ENCODE assay signal across 24 mouse cellular contexts in the genomic region with DNA sequence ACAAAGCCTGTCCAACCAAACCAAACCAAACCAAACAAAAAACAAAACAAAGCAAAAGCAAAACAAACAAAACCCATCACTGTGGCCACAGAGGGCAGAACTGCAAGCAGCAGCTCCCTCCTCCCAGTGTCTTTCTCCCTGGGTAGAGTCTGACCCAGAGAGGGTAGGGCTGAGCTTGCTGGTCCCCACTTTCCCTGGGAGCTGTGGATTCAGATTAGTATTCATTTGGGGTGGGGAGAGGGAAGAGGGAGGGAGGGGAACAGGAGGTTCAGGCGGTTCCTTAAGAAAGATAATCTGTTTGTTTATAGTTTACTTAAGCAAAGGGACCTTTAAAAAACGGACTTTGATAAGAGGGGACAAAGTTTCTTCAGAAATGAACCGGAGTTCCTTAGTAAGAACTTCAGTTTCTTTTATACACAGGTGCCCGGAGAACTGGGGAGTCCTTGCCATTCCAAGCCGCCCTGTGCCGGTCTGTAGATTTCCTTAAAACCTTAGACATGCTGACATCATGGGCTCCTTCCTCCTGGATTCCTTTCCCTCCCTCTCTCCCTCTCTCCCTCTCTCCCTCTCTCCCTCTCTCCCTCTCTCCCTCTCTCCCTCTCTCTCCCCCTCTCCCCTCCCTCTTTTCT. TPM values are rescaled to one million over a fixed set of nuclear protein-coding genes. Genes with fewer than 3 reads are reported as not detected.
A peak's percentile ranks its signal among the peaks of the same experiment; 100 is the strongest.
DNase-seq lines count a peak whose midpoint lies in the region; ATAC-seq and TF ChIP-seq lines count a peak whose summit lies in the region.
"Had no signal": no experiment of that assay in that cellular context is flagged by ENCODE, and none has a peak within 500 bp of the region (broad histone marks: within the 10 kb centered on the region; RNA-seq: fewer than 3 reads in every experiment).

A gene (plus strand): TSS at position 293 of the 629 bp plus-strand sequence.

- no peaks in the 10 kb centered on the region for H3K9me3 ChIP-seq in lung, embryonic 14.5 days (ENCODE audit: low read depth, low read length)
- no peaks in the 10 kb centered on the region for H3K9me3 ChIP-seq in embryonic facial prominence, embryonic 14.5 days (ENCODE audit: control insufficient read depth, low read length)
- no peaks in the 10 kb centered on the region for H3K9me3 ChIP-seq in limb, embryonic 15.5 days
- no peaks in the 10 kb centered on the region for H3K9me3 ChIP-seq in hindbrain, embryonic 10.5 days
- H3K9me3 ChIP-seq: forebrain, embryonic 12.5 days; G1E; liver, embryonic 12.5 days; midbrain, embryonic 12.5 days; neural tube, embryonic 12.5 days had no signal

- H3K4me2 ChIP-seq in lung, embryonic 14.5 days, result 0 out of 2 replicates have a peak within 1 kb of the TSS, but pooled peaks have one; percentile 2
- H3K4me2 ChIP-seq in embryonic facial prominence, embryonic 14.5 days (ENCODE audit: low read depth, low read length), result 0 out of 2 replicates have a peak within 1 kb of the TSS, but pooled peaks have one; percentile 21
- peak within 1 kb of the TSS; percentile 24; the same call in 1 of the 2 replicates for H3K4me2 ChIP-seq in limb, embryonic 15.5 days
- H3K4me2 ChIP-seq: forebrain, embryonic 12.5 days; liver, embryonic 12.5 days; midbrain, embryonic 12.5 days; neural tube, embryonic 12.5 days had no signal

- H3K4me3 ChIP-seq in lung, embryonic 14.5 days (ENCODE audit: low read depth, low read length), result no peak within 1 kb of the TSS
- no peak within 1 kb of the TSS for H3K4me3 ChIP-seq in embryonic facial prominence, embryonic 14.5 days (ENCODE audit: low read depth, low read length)
- H3K4me3 ChIP-seq in limb, embryonic 15.5 days, result peak within 1 kb of the TSS; percentile 21; the same call in 1 of the 2 replicates
- H3K4me3 ChIP-seq in hindbrain, embryonic 10.5 days, result no peak within 1 kb of the TSS
- H3K4me3 ChIP-seq: forebrain, embryonic 12.5 days; liver, embryonic 12.5 days; midbrain, embryonic 12.5 days; neural tube, embryonic 12.5 days had no signal

- no peak for TF ChIP-seq CTCF in lung, embryonic 14.5 days (IDR thresholded peaks at IDR 0.05; ENCODE audit: low read depth)

- H3K36me3 ChIP-seq in lung, embryonic 14.5 days (ENCODE audit: insufficient read depth), result no peaks in the 10 kb centered on the region
- no peaks in the 10 kb centered on the region for H3K36me3 ChIP-seq in embryonic facial prominence, embryonic 14.5 days (ENCODE audit: control insufficient read depth, insufficient read depth, low read length)
- no peaks in the 10 kb centered on the region for H3K36me3 ChIP-seq in limb, embryonic 15.5 days
- H3K36me3 ChIP-seq in hindbrain, embryonic 10.5 days, result no peaks in the 10 kb centered on the region
- H3K36me3 ChIP-seq: forebrain, embryonic 12.5 days; G1E; liver, embryonic 12.5 days; midbrain, embryonic 12.5 days; neural tube, embryonic 12.5 days had no signal

- H3K27ac ChIP-seq in lung, embryonic 14.5 days (ENCODE audit: low read depth), result no peak within 1 kb of the TSS; the same call in 1 of the 2 replicates
- peak within 1 kb of the TSS; percentile 9; the same call in 1 of the 2 replicates for H3K27ac ChIP-seq in embryonic facial prominence, embryonic 14.5 days (replicated peaks; ENCODE audit: low read depth, low read length)
- H3K27ac ChIP-seq in limb, embryonic 15.5 days, result peak within 1 kb of the TSS; percentile 62
- no peak within 1 kb of the TSS for H3K27ac ChIP-seq in hindbrain, embryonic 10.5 days
- H3K27ac ChIP-seq: forebrain, embryonic 12.5 days; liver, embryonic 12.5 days; macrophage; midbrain, embryonic 12.5 days; neural tube, embryonic 12.5 days had no signal

- no peak for ATAC-seq in lung, embryonic 14.5 days (ENCODE audit: insufficient read depth)
- ATAC-seq in embryonic facial prominence, embryonic 14.5 days (ENCODE audit: low read depth), result no peak
- no peak for ATAC-seq in limb, embryonic 15.5 days (ENCODE audit: insufficient number of reproducible peaks, low FRiP score, low TSS enrichment, low read depth)
- ATAC-seq: activated CD4-positive, CD25-positive, alpha-beta regulatory T cell, adult 4 months; hindbrain, embryonic 16.5 days; intestine, embryonic 16.5 days; liver, embryonic 12.5 days had no signal

- no peak within 1 kb of the TSS for H3K9ac ChIP-seq in lung, embryonic 14.5 days
- H3K9ac ChIP-seq in embryonic facial prominence, embryonic 14.5 days (ENCODE audit: low read depth, low read length), result no peak within 1 kb of the TSS
- 0 out of 2 replicates have a peak within 1 kb of the TSS, but pooled peaks have one; percentile 17 for H3K9ac ChIP-seq in limb, embryonic 15.5 days
- H3K9ac ChIP-seq: forebrain, embryonic 12.5 days; liver, embryonic 12.5 days; midbrain, embryonic 12.5 days; neural tube, embryonic 12.5 days had no signal

- DNase-seq in kidney, adult 18-20 months, result peak; percentile 43
- DNase-seq in kidney, postnatal 14 days, result no peak
- DNase-seq in lung, embryonic 14.5 days, result no peak
- DNase-seq in lung, postnatal 36 days, result no peak
- no peak for DNase-seq in embryonic facial prominence, embryonic 14.5 days (ENCODE audit: low spot score)
- no peak for DNase-seq in hindbrain, embryonic 10.5 days (ENCODE audit: low spot score)
- no peak for DNase-seq in left cerebral cortex, postnatal 4 days
- DNase-seq: adrenal gland, postnatal 14 days; cerebellum, adult 11 months; cerebellum, postnatal 10 days; heart, adult 18-20 months; heart, postnatal 4 days; layer of hippocampus, postnatal 36 days; right cerebral cortex, adult 18-20 months had no signal

- 14% methylated on average over 6 of the region's 6 CpGs for WGBS in lung, embryonic 14.5 days
- WGBS in embryonic facial prominence, embryonic 14.5 days, result 25% methylated on average over 6 of the region's 6 CpGs
- WGBS in limb, embryonic 15.5 days, result 20% methylated on average over 6 of the region's 6 CpGs
- 28% methylated on average over 6 of the region's 6 CpGs for WGBS in hindbrain, embryonic 10.5 days

- no peaks in the 10 kb centered on the region for H3K4me1 ChIP-seq in lung, embryonic 14.5 days (ENCODE audit: insufficient read depth)
- peaks cover 14% of the 10 kb centered on the region for H3K4me1 ChIP-seq in embryonic facial prominence, embryonic 14.5 days (ENCODE audit: control insufficient read depth, insufficient read depth, low read length)
- H3K4me1 ChIP-seq in limb, embryonic 15.5 days, result peaks cover 35% of the 10 kb centered on the region
- peaks cover 13% of the 10 kb centered on the region; the same call in 1 of the 2 replicates for H3K4me1 ChIP-seq in hindbrain, embryonic 10.5 days (replicated peaks)
- H3K4me1 ChIP-seq: forebrain, embryonic 12.5 days; liver, embryonic 12.5 days; midbrain, embryonic 12.5 days; neural tube, embryonic 12.5 days had no signal

- intact Hi-C loops in left cerebral cortex, postnatal 4 days (cut with DNase I), result no loop called here

- no peaks in the 10 kb centered on the region for H3K27me3 ChIP-seq in lung, embryonic 14.5 days (ENCODE audit: insufficient read depth, low read length)
- H3K27me3 ChIP-seq in embryonic facial prominence, embryonic 14.5 days (replicated peaks; ENCODE audit: control insufficient read depth, insufficient read depth, low read length), result no peaks in the 10 kb centered on the region
- H3K27me3 ChIP-seq in limb, embryonic 15.5 days, result no peaks in the 10 kb centered on the region
- no peaks in the 10 kb centered on the region for H3K27me3 ChIP-seq in hindbrain, embryonic 10.5 days (ENCODE audit: insufficient read depth, poor library complexity, severe bottlenecking)
- H3K27me3 ChIP-seq: forebrain, embryonic 12.5 days; midbrain, embryonic 12.5 days; neural tube, embryonic 12.5 days had no signal

RNA-seq across cellular contexts. Expression of the gene that starts here (rescaled TPM):
- polyA plus RNA-seq in lung, embryonic 14.5 days (2014; fragmentation: Nextera tagmentation; extraction: Ambion mirVana), result 1.5 and 1.6 TPM in 2 replicates
- polyA plus RNA-seq in embryonic facial prominence, embryonic 14.5 days (2014; fragmentation: Nextera tagmentation; extraction: Ambion mirVana), result 2.4 and 2.7 TPM in 2 replicates
- polyA plus RNA-seq in limb, embryonic 15.5 days (2015; fragmentation: Nextera tagmentation; extraction: Ambion mirVana), result 5.3 and 5.4 TPM in 2 replicates
- 0.20 and 0.40 TPM in 2 replicates for polyA plus RNA-seq in hindbrain, embryonic 10.5 days (2016; fragmentation: Nextera tagmentation; extraction: Ambion mirVana)
- total RNA-seq in left cerebral cortex, postnatal 4 days (2021), result under 1 TPM; 0.14 TPM
- total RNA-seq: layer of hippocampus, postnatal 36 days had no signal
- polyA plus RNA-seq: G1E, macrophage had no signal

Comparison
In these comparisons a context has a peak if more than half of its experiments do, and no peak if none do; other contexts are left out.
1. H3K27ac ChIP-seq: peak in embryonic facial prominence, embryonic 14.5 days (single experiment) and limb, embryonic 15.5 days (single experiment); none in lung, embryonic 14.5 days (single experiment) and hindbrain, embryonic 10.5 days (single experiment).
2. Peak in every context shown above with its lines, with median percentiles within 50 percentile points of each other: H3K4me2 ChIP-seq.